Mouse (Mus musculus): ENCODE measurements around the gene Dcaf15. TPM values are rescaled to one million over a fixed set of nuclear protein-coding genes. Genes with fewer than 3 reads are reported as not detected.
A peak's percentile ranks its signal among the peaks of the same experiment; 100 is the strongest.

Gene Dcaf15
- polyA plus RNA-seq, 1 experiment = 44.0 TPM

DNA sequence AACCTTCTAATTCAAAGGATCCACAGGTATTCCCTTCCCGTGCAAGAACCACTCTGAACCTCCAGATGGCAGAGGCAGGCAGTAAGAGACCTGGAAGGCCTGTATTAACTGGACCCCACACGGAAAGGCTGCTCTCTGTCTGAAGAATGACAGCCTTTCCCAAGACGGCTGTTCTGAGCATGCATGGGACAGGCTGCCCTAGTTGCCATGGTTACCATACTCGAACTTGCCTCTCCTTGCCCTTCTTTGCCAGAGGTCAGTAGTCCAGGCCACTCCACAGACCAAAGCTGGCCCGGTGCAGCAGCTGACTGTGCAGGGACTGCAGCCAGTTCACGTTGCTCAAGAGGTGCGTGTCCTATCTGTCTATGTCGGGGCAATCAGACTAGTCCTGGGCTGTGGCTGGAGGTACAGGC lies 20.7 kb downstream of the Dcaf15 start:
- Histone ChIP-seq H3K4me1 (ENCODE audit: control insufficient read depth, insufficient read depth, low read length) (peaks cover 2% of the 10 kb centered on the region), H3K9me3 (replicated peaks; ENCODE audit: control insufficient read depth, insufficient read depth, low read length, poor library complexity, severe bottlenecking) (no peaks in the 10 kb centered on the region), H3K27ac (ENCODE audit: insufficient read depth, low read length) (no peak overlapping the region), H3K27me3 (ENCODE audit: control insufficient read depth, insufficient read depth, low read length, poor library complexity, severe bottlenecking) (no peaks in the 10 kb centered on the region), H3K36me3 (ENCODE audit: control insufficient read depth, insufficient read depth, low read length, poor library complexity, severe bottlenecking) (peaks cover 3% of the 10 kb centered on the region; the same call in 1 of the 2 replicates), H3K9ac (ENCODE audit: low read depth, poor library complexity, severe bottlenecking) (peak overlapping the region; percentile 16), H3K4me3 (ENCODE audit: low read depth, low read length) (0 out of 2 replicates have a peak overlapping the region, but pooled peaks have one; percentile 26)
- TF ChIP-seq EP300 (IDR thresholded peaks at IDR 0.05; ENCODE audit: insufficient read depth, low read depth, low read length) (no peak), CTCF (IDR thresholded peaks at IDR 0.05; ENCODE audit: low read depth, low read length) (peak; percentile 22)

- H3K9me3 ChIP-seq (replicated peaks; ENCODE audit: control insufficient read depth, insufficient read depth, low read length, poor library complexity, severe bottlenecking) = no peaks in the 10 kb centered on the region
- no peak overlapping the region for H3K27ac ChIP-seq (ENCODE audit: insufficient read depth, low read length)
- no peak overlapping the region for H3K4me3 ChIP-seq (ENCODE audit: low read depth, low read length)
- no peaks in the 10 kb centered on the region for H3K27me3 ChIP-seq (ENCODE audit: control insufficient read depth, insufficient read depth, low read length, poor library complexity, severe bottlenecking)
- peaks cover 3% of the 10 kb centered on the region; the same call in 1 of the 2 replicates for H3K36me3 ChIP-seq (ENCODE audit: control insufficient read depth, insufficient read depth, low read length, poor library complexity, severe bottlenecking)
- H3K4me1 ChIP-seq (ENCODE audit: control insufficient read depth, insufficient read depth, low read length) = peaks cover 2% of the 10 kb centered on the region
- TF ChIP-seq EP300 (IDR thresholded peaks at IDR 0.05; ENCODE audit: insufficient read depth, low read depth, low read length) (no peak), CTCF (IDR thresholded peaks at IDR 0.05; ENCODE audit: low read depth, low read length) (no peak), POLR2A (IDR thresholded peaks at IDR 0.05; ENCODE audit: insufficient read depth, low read length) (no peak)
- no peak overlapping the region for H3K9ac ChIP-seq (ENCODE audit: low read depth, poor library complexity, severe bottlenecking)
These were observed 25.4 kb downstream of the Dcaf15 start for GRCm38 (mm10) chr8:84079206-84079605.

- 0 out of 2 replicates have a peak, but pooled peaks cover 3% of the 10 kb centered on the region for H3K36me3 ChIP-seq (ENCODE audit: control insufficient read depth, insufficient read depth, low read length, poor library complexity, severe bottlenecking)
- H3K9me3 ChIP-seq (replicated peaks; ENCODE audit: control insufficient read depth, insufficient read depth, low read length, poor library complexity, severe bottlenecking) = no peaks in the 10 kb centered on the region
- TF ChIP-seq EP300 (IDR thresholded peaks at IDR 0.05; ENCODE audit: insufficient read depth, low read depth, low read length) (no peak), CTCF (IDR thresholded peaks at IDR 0.05; ENCODE audit: low read depth, low read length) (no peak), POLR2A (IDR thresholded peaks at IDR 0.05; ENCODE audit: insufficient read depth, low read length) (no peak)
- H3K27me3 ChIP-seq (ENCODE audit: control insufficient read depth, insufficient read depth, low read length, poor library complexity, severe bottlenecking) = no peaks in the 10 kb centered on the region
- no peak overlapping the region for H3K27ac ChIP-seq (ENCODE audit: insufficient read depth, low read length)
- no peak overlapping the region for H3K4me3 ChIP-seq (ENCODE audit: low read depth, low read length)
- no peak overlapping the region for H3K9ac ChIP-seq (ENCODE audit: low read depth, poor library complexity, severe bottlenecking)
- peaks cover 2% of the 10 kb centered on the region for H3K4me1 ChIP-seq (ENCODE audit: control insufficient read depth, insufficient read depth, low read length)
These were observed 27.7 kb downstream of the Dcaf15 start for GRCm38 (mm10) chr8:84076849-84077248.

- no peak for TF ChIP-seq CTCF (IDR thresholded peaks at IDR 0.05; ENCODE audit: low read depth, low read length)
- no peak for TF ChIP-seq POLR2A (IDR thresholded peaks at IDR 0.05; ENCODE audit: insufficient read depth, low read length)
- TF ChIP-seq EP300 (IDR thresholded peaks at IDR 0.05; ENCODE audit: insufficient read depth, low read depth, low read length) = no peak
- no peaks in the 10 kb centered on the region for H3K9me3 ChIP-seq (replicated peaks; ENCODE audit: control insufficient read depth, insufficient read depth, low read length, poor library complexity, severe bottlenecking)
- H3K4me1 ChIP-seq (ENCODE audit: control insufficient read depth, insufficient read depth, low read length) = peaks cover 2% of the 10 kb centered on the region
- no peak overlapping the region for H3K4me3 ChIP-seq (ENCODE audit: low read depth, low read length)
- H3K27me3 ChIP-seq (ENCODE audit: control insufficient read depth, insufficient read depth, low read length, poor library complexity, severe bottlenecking) = no peaks in the 10 kb centered on the region
- no peak overlapping the region for H3K9ac ChIP-seq (ENCODE audit: low read depth, poor library complexity, severe bottlenecking)
- H3K27ac ChIP-seq (ENCODE audit: insufficient read depth, low read length) = no peak overlapping the region
- H3K36me3 ChIP-seq (ENCODE audit: control insufficient read depth, insufficient read depth, low read length, poor library complexity, severe bottlenecking) = 0 out of 2 replicates have a peak, but pooled peaks cover 3% of the 10 kb centered on the region
These were observed 28.2 kb downstream of the Dcaf15 start for GRCm38 (mm10) chr8:84076412-84076811.

DNA sequence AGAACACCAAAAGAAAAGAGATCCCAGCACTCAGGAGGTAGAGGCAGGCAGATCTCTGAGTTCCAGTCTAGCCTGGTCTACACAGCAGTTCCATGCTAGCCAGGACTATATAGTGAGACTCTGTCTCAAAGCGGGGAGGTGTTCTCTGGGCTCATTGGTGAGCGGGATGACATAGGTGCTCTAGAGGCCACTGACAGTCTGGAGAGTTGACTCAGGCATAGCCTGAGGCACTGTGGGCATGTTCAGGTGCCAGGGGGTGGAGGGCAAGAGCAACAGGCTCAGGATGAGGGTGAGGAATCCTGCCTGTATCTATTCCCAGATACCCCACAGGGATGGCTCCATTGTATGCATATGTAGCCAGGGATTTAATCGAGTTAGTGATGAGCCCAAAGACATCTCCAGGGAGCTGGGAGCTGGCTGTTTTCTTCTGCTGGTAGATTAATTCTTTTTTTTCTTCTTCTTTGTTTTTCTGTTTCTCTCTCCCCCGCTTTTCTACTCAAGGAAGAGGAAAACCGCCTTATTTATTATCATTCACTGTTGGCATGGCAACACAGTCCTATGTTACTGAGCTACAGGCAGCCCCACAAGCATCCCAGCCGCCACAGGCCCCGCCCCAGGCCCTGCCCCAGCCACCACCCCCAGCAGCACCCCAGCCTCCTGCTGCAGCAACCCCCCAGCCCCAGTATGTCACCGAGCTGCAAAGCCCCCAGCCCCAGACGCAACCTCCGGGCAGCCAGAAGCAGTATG lies 31.2 kb downstream of the Dcaf15 start:
- no peak for TF ChIP-seq CTCF (IDR thresholded peaks at IDR 0.05; ENCODE audit: low read depth, low read length)
- TF ChIP-seq POLR2A (IDR thresholded peaks at IDR 0.05; ENCODE audit: insufficient read depth, low read length) = no peak
- TF ChIP-seq EP300 (IDR thresholded peaks at IDR 0.05; ENCODE audit: insufficient read depth, low read depth, low read length) = no peak
- H3K9ac ChIP-seq (ENCODE audit: low read depth, poor library complexity, severe bottlenecking) = no peak overlapping the region
- H3K4me1 ChIP-seq (ENCODE audit: control insufficient read depth, insufficient read depth, low read length) = peaks cover 2% of the 10 kb centered on the region
- no peaks in the 10 kb centered on the region for H3K27me3 ChIP-seq (ENCODE audit: control insufficient read depth, insufficient read depth, low read length, poor library complexity, severe bottlenecking)
- no peaks in the 10 kb centered on the region for H3K36me3 ChIP-seq (ENCODE audit: control insufficient read depth, insufficient read depth, low read length, poor library complexity, severe bottlenecking)
- H3K9me3 ChIP-seq (replicated peaks; ENCODE audit: control insufficient read depth, insufficient read depth, low read length, poor library complexity, severe bottlenecking) = no peaks in the 10 kb centered on the region
- H3K27ac ChIP-seq (ENCODE audit: insufficient read depth, low read length) = no peak overlapping the region
- no peak overlapping the region for H3K4me3 ChIP-seq (ENCODE audit: low read depth, low read length)

DNA sequence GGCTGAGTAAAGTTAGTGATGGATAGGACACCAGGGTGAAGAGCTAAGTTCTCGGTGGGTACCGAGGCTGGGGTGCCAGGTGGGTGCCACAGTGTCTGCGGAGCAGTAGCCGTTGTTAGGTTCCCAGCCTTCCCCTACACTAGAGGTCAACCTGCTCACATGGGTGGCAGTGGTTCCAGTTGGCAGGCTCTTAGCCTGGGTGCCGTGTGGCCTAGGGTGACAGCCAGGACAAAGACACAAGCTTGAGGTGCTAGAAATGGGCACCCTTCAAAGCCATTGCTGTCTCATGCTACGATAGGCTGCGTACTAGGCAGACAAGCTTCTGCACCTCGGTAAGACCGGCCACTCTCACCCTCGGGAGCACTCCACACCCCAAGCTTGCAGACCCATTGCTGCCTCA lies 32.2 kb downstream of the Dcaf15 start:
- H3K36me3 ChIP-seq (ENCODE audit: control insufficient read depth, insufficient read depth, low read length, poor library complexity, severe bottlenecking) = no peaks in the 10 kb centered on the region
- H3K4me3 ChIP-seq (ENCODE audit: low read depth, low read length) = no peak overlapping the region
- H3K27me3 ChIP-seq (ENCODE audit: control insufficient read depth, insufficient read depth, low read length, poor library complexity, severe bottlenecking) = no peaks in the 10 kb centered on the region
- H3K9ac ChIP-seq (ENCODE audit: low read depth, poor library complexity, severe bottlenecking) = no peak overlapping the region
- H3K9me3 ChIP-seq (replicated peaks; ENCODE audit: control insufficient read depth, insufficient read depth, low read length, poor library complexity, severe bottlenecking) = no peaks in the 10 kb centered on the region
- no peak overlapping the region for H3K27ac ChIP-seq (ENCODE audit: insufficient read depth, low read length)
- H3K4me1 ChIP-seq (ENCODE audit: control insufficient read depth, insufficient read depth, low read length) = peaks cover 7% of the 10 kb centered on the region
- TF ChIP-seq POLR2A (IDR thresholded peaks at IDR 0.05; ENCODE audit: insufficient read depth, low read length) (no peak), EP300 (IDR thresholded peaks at IDR 0.05; ENCODE audit: insufficient read depth, low read depth, low read length) (no peak)

Measured in ES-Bruce4 (cell line).